Mouse (Mus musculus) embryonic facial prominence, embryonic 12.5 days (tissue): ENCODE results near the gene Olfr3. TPM values are rescaled to one million over a fixed set of nuclear protein-coding genes. Genes with fewer than 3 reads are reported as not detected.

Experiments
- ATAC-seq: fragments of 200-750 bp; cut with Nextera tagmentation; 2 replicates; pipeline ENCODE4 v1.8.0; 2017; ENCODE audit not compliant: insufficient number of reproducible peaks, insufficient read depth, low FRiP score, low TSS enrichment
- H3K27ac ChIP-seq: fragments of 300-500 bp; sonication (generic); 2 replicates; pipeline ENCODE4 v1.5.1; 2016; ENCODE audit warnings: mild to moderate bottlenecking
- H3K27me3 ChIP-seq: fragments of 300-500 bp; sonication (generic); 2 replicates; pipeline ENCODE4 v1.6.1; 2016; ENCODE audit warnings: mild to moderate bottlenecking, moderate library complexity
- H3K36me3 ChIP-seq: fragments of 300-500 bp; sonication (generic); 2 replicates; pipeline ENCODE4 v1.6.1; 2016; ENCODE audit warnings: mild to moderate bottlenecking
- H3K4me1 ChIP-seq: fragments of 300-500 bp; sonication (generic); 2 replicates; pipeline ENCODE4 v1.6.1; 2016
- H3K4me2 ChIP-seq: fragments of 300-500 bp; sonication (generic); replicated peaks from 2 replicates; pipeline ENCODE4 v1.6.1; 2016; ENCODE audit warnings: mild to moderate bottlenecking, moderate library complexity
- H3K4me3 ChIP-seq: fragments of 300-500 bp; sonication (generic); 2 replicates; pipeline ENCODE4 v1.5.1; 2016; ENCODE audit warnings: mild to moderate bottlenecking
- H3K9ac ChIP-seq: fragments of 300-500 bp; sonication (generic); 2 replicates; pipeline ENCODE4 v1.6.1; 2016; ENCODE audit warnings: mild to moderate bottlenecking, moderate library complexity
- H3K9me3 ChIP-seq: fragments of 300-500 bp; sonication (generic); 2 replicates; pipeline ENCODE4 v1.6.1; 2016; ENCODE audit warnings: mild to moderate bottlenecking, moderate library complexity
- WGBS: fragments of 180-500 bp; shearing (Covaris S2); methylation state at CpG from one replicate; pipeline ENCODE4 v1.1.7; 2016; 5-methylcytosine and 5-hydroxymethylcytosine counted together
- polyA plus RNA-seq: library from polyadenylated mRNA; unstranded; fragments of >200 nt; fragmentation: Nextera tagmentation; extraction: Ambion mirVana; gene quantifications from 2 replicates; pipeline ENCODE4 v1.2.1, GENCODE M21; 2016

The Olfr3 gene
- not detected in 2 replicates for polyA plus RNA-seq

GRCm38 (mm10) chr2:36816932-36817331, at the start of gene Olfr3:
Gene Olfr3 (minus strand): TSS chr2:36817032.
- no peaks in the 10 kb centered on the region for H3K36me3 ChIP-seq
- H3K9me3 ChIP-seq: 0 out of 2 replicates have a peak, but pooled peaks cover 13% of the 10 kb centered on the region
- H3K27me3 ChIP-seq: no peaks in the 10 kb centered on the region
- H3K4me1 ChIP-seq: no peaks in the 10 kb centered on the region
- no peak within 1 kb of the TSS for H3K4me3 ChIP-seq
- no peak within 1 kb of the TSS for H3K9ac ChIP-seq
- WGBS: 74% methylated on average over 1 of the region's 1 CpGs
- H3K27ac ChIP-seq: no peak within 1 kb of the TSS
- no peak within 1 kb of the TSS for H3K4me2 ChIP-seq
- ATAC-seq: no peak

DNA sequence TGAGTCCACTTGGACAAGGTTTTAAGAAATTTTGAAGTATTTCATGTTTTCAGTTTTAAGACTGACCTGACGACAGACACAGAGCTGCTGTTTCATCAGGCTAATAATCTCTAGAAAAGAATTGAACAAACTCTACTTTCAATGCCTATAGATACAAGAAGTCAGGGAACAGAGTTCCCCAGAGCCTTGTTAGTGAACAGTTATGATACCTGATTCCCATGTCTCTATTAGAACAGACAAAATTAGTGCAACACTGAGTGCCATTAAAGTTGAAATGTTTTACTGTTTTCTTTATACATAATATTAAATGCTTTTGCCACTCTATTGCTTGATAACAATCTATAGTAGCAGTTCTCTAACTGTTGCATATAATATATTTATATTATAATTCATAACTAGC, 45.7 kb upstream of the Olfr3 start, which contains the start of gene Olfr351:
Gene Olfr351, minus strand, starts transcription at position 101 of the 400 bp plus-strand sequence.
- Histone ChIP-seq H3K27me3 (no peaks in the 10 kb centered on the region), H3K36me3 (no peaks in the 10 kb centered on the region), H3K27ac (no peak within 1 kb of the TSS), H3K9ac (no peak within 1 kb of the TSS), H3K4me3 (no peak within 1 kb of the TSS), H3K9me3 (peaks cover 6% of the 10 kb centered on the region; the same call in 1 of the 2 replicates), H3K4me1 (no peaks in the 10 kb centered on the region), H3K4me2 (no peak within 1 kb of the TSS)
- no peak for ATAC-seq
- 81% methylated on average over 1 of the region's 1 CpGs for WGBS

DNA sequence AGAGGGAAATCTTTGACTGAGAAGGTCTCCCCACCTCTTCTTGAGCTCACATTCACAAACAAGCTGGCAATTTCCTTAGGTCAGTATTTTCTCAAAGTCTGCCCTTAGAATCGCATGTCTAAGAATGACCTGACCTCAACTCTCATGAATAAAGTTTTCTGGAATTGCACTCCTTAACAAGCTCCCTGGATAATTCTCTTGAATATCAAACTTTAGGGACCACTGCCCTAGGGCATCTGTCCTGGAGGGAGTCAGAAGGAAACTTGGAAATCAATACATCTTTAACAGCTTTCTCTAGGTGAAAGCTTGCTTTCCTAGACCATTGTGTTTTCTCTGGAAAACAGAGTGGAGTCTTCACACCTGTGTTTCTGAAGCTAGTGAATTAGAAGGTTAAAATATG, 29.2 kb upstream of the Olfr3 start, which contains the start of gene Olfr350:
Gene Olfr350, plus strand, starts transcription at position 301 of the 400 bp plus-strand sequence.
- Histone ChIP-seq H3K4me3 (no peak within 1 kb of the TSS), H3K9me3 (peaks cover 7% of the 10 kb centered on the region; the same call in 1 of the 2 replicates), H3K36me3 (no peaks in the 10 kb centered on the region), H3K4me1 (no peaks in the 10 kb centered on the region), H3K9ac (no peak within 1 kb of the TSS), H3K27ac (no peak within 1 kb of the TSS), H3K27me3 (no peaks in the 10 kb centered on the region), H3K4me2 (no peak within 1 kb of the TSS)
- 83% methylated on average over 1 of the region's 1 CpGs for WGBS
- no peak for ATAC-seq

GRCm38 (mm10) chr2:36790238-36790637, 26.6 kb downstream of the Olfr3 start, which contains the start of gene Olfr50:
Gene Olfr50 (plus strand): TSS chr2:36790538.
- no peaks in the 10 kb centered on the region for H3K4me1 ChIP-seq
- no peak within 1 kb of the TSS for H3K4me3 ChIP-seq
- no peak within 1 kb of the TSS for H3K4me2 ChIP-seq
- peaks cover 4% of the 10 kb centered on the region for H3K9me3 ChIP-seq
- no peaks in the 10 kb centered on the region for H3K27me3 ChIP-seq
- no peak within 1 kb of the TSS for H3K9ac ChIP-seq
- H3K36me3 ChIP-seq: no peaks in the 10 kb centered on the region
- 77% methylated on average over 2 of the region's 2 CpGs for WGBS
- ATAC-seq: no peak
- H3K27ac ChIP-seq: no peak within 1 kb of the TSS

GRCm38 (mm10) chr2:36783976-36784375, 32.9 kb downstream of the Olfr3 start, which contains the start of gene Olfr348:
Gene Olfr348 (plus strand): TSS chr2:36784276.
- ATAC-seq: no peak
- Histone ChIP-seq H3K9me3 (no peaks in the 10 kb centered on the region; the same call in 1 of the 2 replicates), H3K4me3 (no peak within 1 kb of the TSS), H3K27me3 (no peaks in the 10 kb centered on the region), H3K4me2 (no peak within 1 kb of the TSS), H3K9ac (no peak within 1 kb of the TSS), H3K27ac (no peak within 1 kb of the TSS), H3K36me3 (no peaks in the 10 kb centered on the region), H3K4me1 (no peaks in the 10 kb centered on the region)
- WGBS: 78% methylated on average over 2 of the region's 2 CpGs

Other genes starting within 250 kb of the Olfr3 start
- not detected in 2 replicates for gene Olfr345, start 177.0 kb downstream of the Olfr3 start, polyA plus RNA-seq
- not detected in 2 replicates for gene Olfr346, start 131.2 kb downstream of the Olfr3 start, polyA plus RNA-seq
- not detected in 2 replicates for gene Olfr347, start 85.1 kb downstream of the Olfr3 start, polyA plus RNA-seq
- gene Olfr348, start 32.8 kb downstream of the Olfr3 start, polyA plus RNA-seq: not detected in 2 replicates
- not detected in 2 replicates for gene Olfr50, start 26.5 kb downstream of the Olfr3 start, polyA plus RNA-seq
- not detected in 2 replicates for gene Olfr350, start 29.3 kb upstream of the Olfr3 start, polyA plus RNA-seq
- not detected in 2 replicates for gene Olfr351, start 45.6 kb upstream of the Olfr3 start, polyA plus RNA-seq
- not detected in 2 replicates for gene Olfr352, start 51.4 kb upstream of the Olfr3 start, polyA plus RNA-seq
- not detected in 2 replicates for gene Olfr353, start 75.9 kb upstream of the Olfr3 start, polyA plus RNA-seq
- not detected in 2 replicates for gene Olfr354, start 88.6 kb upstream of the Olfr3 start, polyA plus RNA-seq
- not detected in 2 replicates for gene Olfr355, start 111.9 kb upstream of the Olfr3 start, polyA plus RNA-seq
- not detected in 2 replicates for gene Olfr356, start 120.1 kb upstream of the Olfr3 start, polyA plus RNA-seq
- gene Olfr357, start 176.8 kb upstream of the Olfr3 start, polyA plus RNA-seq: not detected in 2 replicates
- gene Olfr358, start 192.3 kb upstream of the Olfr3 start, polyA plus RNA-seq: not detected in 2 replicates
- gene Olfr360, start 248.7 kb upstream of the Olfr3 start, polyA plus RNA-seq: not detected in 2 replicates